Mouse (Mus musculus): ENCODE measurements around the gene St3gal4. TPM values are rescaled to one million over a fixed set of nuclear protein-coding genes. Genes with fewer than 3 reads are reported as not detected.

St3gal4 gene
- total and polyA plus RNA-seq, 3 experiments, result 54.2 to 56.3 TPM; not detected in 1

DNA sequence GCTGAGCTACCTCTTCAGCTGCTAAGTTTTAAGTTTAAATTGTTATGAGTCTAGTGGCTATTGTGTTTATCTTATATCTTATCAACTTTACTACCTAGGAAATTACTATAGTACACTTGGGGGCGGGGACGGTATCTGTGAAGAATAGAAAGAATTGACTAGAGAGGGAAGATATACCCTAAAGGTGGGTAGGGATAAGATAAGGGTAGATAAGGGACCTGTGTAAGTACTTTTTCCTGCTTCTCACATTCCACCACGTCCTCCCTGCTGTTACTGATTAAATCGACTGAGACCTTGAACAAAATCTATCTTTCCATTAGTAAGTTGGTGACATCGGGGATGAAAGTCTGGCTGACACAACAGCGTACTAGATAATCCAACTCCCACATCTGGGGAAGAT, 70.6 kb downstream of the St3gal4 start:
- H3K36me3 ChIP-seq (ENCODE audit: control insufficient read depth in 1 of 2, insufficient read depth in 2 of 2, low read length in 2 of 2), result peaks cover 6% of the 10 kb centered on the region in 2 experiments
- 0 out of 2 replicates have a peak, but pooled peaks have one; percentile 37 for TF ChIP-seq GATA1 (IDR thresholded peaks at IDR 0.05; ENCODE audit: low read depth, low read length)
- TF ChIP-seq GABPA (IDR thresholded peaks at IDR 0.05; ENCODE audit: low read depth, low read length), result no peak
- H3K79me2 ChIP-seq (ENCODE audit: control insufficient read depth, insufficient read depth, low read length, poor library complexity), result no peaks in the 10 kb centered on the region
- no peak overlapping the region for H3K27ac ChIP-seq (ENCODE audit: control insufficient read depth, low read depth, low read length)
- no peak for DNase-seq (ENCODE audit: low read depth, low spot score)
- H3K9me3 ChIP-seq (replicated peaks; ENCODE audit: insufficient read depth, low read length), result no peaks in the 10 kb centered on the region
- H3K4me3 ChIP-seq (ENCODE audit: control insufficient read depth in 1 of 2, insufficient read depth in 1 of 2, low read depth in 2 of 2, low read length in 2 of 2), result no peak overlapping the region
- H3K4me1 ChIP-seq (ENCODE audit: control insufficient read depth in 1 of 2, insufficient read depth in 2 of 2, low read length in 2 of 2), result peaks cover 0 to 5% of the 10 kb centered on the region in 2 experiments; a peak in 2 of 4 replicates
- no peaks in the 10 kb centered on the region for H3K27me3 ChIP-seq (ENCODE audit: control insufficient read depth in 1 of 2, insufficient read depth in 2 of 2, low read length in 2 of 2)
- no peak overlapping the region for H3K9ac ChIP-seq (ENCODE audit: control insufficient read depth, low read depth, low read length, poor library complexity, severe bottlenecking)

GRCm38 (mm10) chr9:35045756-35046155, 73.3 kb downstream of the St3gal4 start:
- DNase-seq (ENCODE audit: low read depth, low spot score), result no peak
- Histone ChIP-seq H3K27me3 (ENCODE audit: control insufficient read depth in 1 of 2, insufficient read depth in 2 of 2, low read length in 2 of 2) (no peaks in the 10 kb centered on the region), H3K36me3 (ENCODE audit: control insufficient read depth in 1 of 2, insufficient read depth in 2 of 2, low read length in 2 of 2) (peaks cover 1 to 6% of the 10 kb centered on the region in 2 experiments), H3K9ac (ENCODE audit: control insufficient read depth, low read depth, low read length, poor library complexity, severe bottlenecking) (no peak overlapping the region), H3K4me3 (ENCODE audit: control insufficient read depth in 1 of 2, insufficient read depth in 1 of 2, low read depth in 2 of 2, low read length in 2 of 2) (no peak overlapping the region), H3K79me2 (ENCODE audit: control insufficient read depth, insufficient read depth, low read length, poor library complexity) (no peaks in the 10 kb centered on the region), H3K4me1 (ENCODE audit: control insufficient read depth in 1 of 2, insufficient read depth in 2 of 2, low read length in 2 of 2) (peaks cover 0 to 5% of the 10 kb centered on the region in 2 experiments; a peak in 2 of 4 replicates), H3K9me3 (replicated peaks; ENCODE audit: insufficient read depth, low read length) (no peaks in the 10 kb centered on the region), H3K27ac (ENCODE audit: control insufficient read depth, low read depth, low read length) (no peak overlapping the region)
- TF ChIP-seq GATA1 (IDR thresholded peaks at IDR 0.05; ENCODE audit: low read depth, low read length), result no peak
- TF ChIP-seq TAL1 (IDR thresholded peaks at IDR 0.05; ENCODE audit: low read length), result no peak
- no peak for TF ChIP-seq MYC (IDR thresholded peaks at IDR 0.05; ENCODE audit: low read depth, low read length)
- TF ChIP-seq UBTF (IDR thresholded peaks at IDR 0.05; ENCODE audit: borderline replicate concordance, insufficient read depth, low read depth, low read length), result no peak

- peaks cover 2 to 5% of the 10 kb centered on the region in 2 experiments for H3K4me1 ChIP-seq (ENCODE audit: control insufficient read depth in 1 of 2, insufficient read depth in 2 of 2, low read length in 2 of 2)
Observed at GRCm38 (mm10) chr9:35045031-35045531, 74.0 kb downstream of the St3gal4 start.

More at GRCm38 (mm10) chr9:35045031-35045531, 74.0 kb downstream of the St3gal4 start:
- Histone ChIP-seq H3K27me3 (ENCODE audit: control insufficient read depth in 1 of 2, insufficient read depth in 2 of 2, low read length in 2 of 2) (no peaks in the 10 kb centered on the region), H3K36me3 (ENCODE audit: control insufficient read depth in 1 of 2, insufficient read depth in 2 of 2, low read length in 2 of 2) (peaks cover 1 to 7% of the 10 kb centered on the region in 2 experiments), H3K79me2 (ENCODE audit: control insufficient read depth, insufficient read depth, low read length, poor library complexity) (no peaks in the 10 kb centered on the region), H3K9ac (ENCODE audit: control insufficient read depth, low read depth, low read length, poor library complexity, severe bottlenecking) (no peak overlapping the region), H3K27ac (ENCODE audit: control insufficient read depth, low read depth, low read length) (no peak overlapping the region), H3K9me3 (replicated peaks; ENCODE audit: insufficient read depth, low read length) (no peaks in the 10 kb centered on the region), H3K4me3 (ENCODE audit: control insufficient read depth in 1 of 2, insufficient read depth in 1 of 2, low read depth in 2 of 2, low read length in 2 of 2) (no peak overlapping the region)
- no peak for DNase-seq (ENCODE audit: low read depth, low spot score)
- TF ChIP-seq CHD2 (IDR thresholded peaks at IDR 0.05; ENCODE audit: low read length) (no peak), RCOR1 (IDR thresholded peaks at IDR 0.05; ENCODE audit: low read depth, low read length) (no peak), MEF2A (IDR thresholded peaks at IDR 0.05; ENCODE audit: extremely low read depth, insufficient replicate concordance, low read depth, low read length, poor library complexity, severe bottlenecking) (no peak), POLR2A (IDR thresholded peaks at IDR 0.05; ENCODE audit: control insufficient read depth in 1 of 2, insufficient read depth in 1 of 2, low read depth in 1 of 2, low read length in 2 of 2, poor library complexity in 1 of 2) (no peak), POLR2AphosphoS2 (IDR thresholded peaks at IDR 0.05; ENCODE audit: low read length) (no peak), SIN3A (IDR thresholded peaks at IDR 0.05; ENCODE audit: low read length) (no peak), ZMIZ1 (IDR thresholded peaks at IDR 0.05; ENCODE audit: low read depth, low read length) (no peak), HCFC1 (IDR thresholded peaks at IDR 0.05; ENCODE audit: low read depth, low read length) (no peak), POLR2AphosphoS5 (IDR thresholded peaks at IDR 0.05; ENCODE audit: borderline replicate concordance, low read depth, low read length) (no peak), ZNF384 (IDR thresholded peaks at IDR 0.05; ENCODE audit: low read depth, low read length) (no peak), ZKSCAN1 (IDR thresholded peaks at IDR 0.05; ENCODE audit: low read depth, low read length) (no peak), GATA1 (IDR thresholded peaks at IDR 0.05; ENCODE audit: low read depth, low read length) (no peak), TAL1 (IDR thresholded peaks at IDR 0.05; ENCODE audit: low read length) (no peak), EP300 (IDR thresholded peaks at IDR 0.05; ENCODE audit: low read depth in 1 of 2, low read length in 2 of 2) (no peak)

Data from MEL (cell line).